Mouse (Mus musculus): ENCODE data around the gene Mllt11. TPM values are rescaled to one million over a fixed set of nuclear protein-coding genes. Genes with fewer than 3 reads are reported as not detected.

Gene Mllt11
- polyA plus RNA-seq, 1 experiment = 66.1 TPM

DNA sequence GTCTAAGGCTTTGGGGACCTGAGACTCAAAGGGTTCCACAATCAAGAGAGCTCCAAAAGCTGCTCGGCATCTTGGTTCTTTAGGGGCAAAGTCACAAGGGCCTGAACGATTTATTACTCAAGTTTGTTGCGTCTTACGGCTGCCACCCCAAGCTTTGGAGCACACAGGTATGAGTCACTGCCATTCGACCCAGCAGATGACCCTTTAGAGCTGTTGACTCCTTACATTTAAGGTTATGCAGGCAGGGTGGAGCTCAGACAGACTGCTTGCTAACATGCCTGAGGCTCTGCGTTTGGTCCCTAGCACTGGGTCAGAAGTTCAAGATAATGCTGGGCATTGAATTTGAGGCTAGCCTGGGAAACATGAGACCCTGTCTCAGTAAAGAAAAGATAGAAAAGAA, 54.4 kb downstream of the Mllt11 start:
- DNase-seq = no peak
- no peak overlapping the region for H3K27ac ChIP-seq (ENCODE audit: control insufficient read depth, insufficient read depth, low read length)
- H3K4me3 ChIP-seq (ENCODE audit: control insufficient read depth, insufficient read depth, low read length) = no peak overlapping the region
- H3K27me3 ChIP-seq (ENCODE audit: control insufficient read depth, insufficient read depth, low read length) = peaks cover 16% of the 10 kb centered on the region
- H3K36me3 ChIP-seq (ENCODE audit: control insufficient read depth, insufficient read depth, low read length) = no peaks in the 10 kb centered on the region; the same call in 1 of the 2 replicates
- WGBS = 88% methylated on average over 6 of the region's 6 CpGs
- H3K4me1 ChIP-seq (replicated peaks; ENCODE audit: control insufficient read depth, insufficient read depth, low read length) = peaks cover 9% of the 10 kb centered on the region
- TF ChIP-seq POLR2A (IDR thresholded peaks at IDR 0.05; ENCODE audit: control insufficient read depth, extremely low read depth, insufficient read depth, low read length, poor library complexity) (no peak), CTCF (IDR thresholded peaks at IDR 0.05; ENCODE audit: borderline replicate concordance, control insufficient read depth, extremely low read depth, insufficient read depth, low read length, poor library complexity) (no peak)

DNA sequence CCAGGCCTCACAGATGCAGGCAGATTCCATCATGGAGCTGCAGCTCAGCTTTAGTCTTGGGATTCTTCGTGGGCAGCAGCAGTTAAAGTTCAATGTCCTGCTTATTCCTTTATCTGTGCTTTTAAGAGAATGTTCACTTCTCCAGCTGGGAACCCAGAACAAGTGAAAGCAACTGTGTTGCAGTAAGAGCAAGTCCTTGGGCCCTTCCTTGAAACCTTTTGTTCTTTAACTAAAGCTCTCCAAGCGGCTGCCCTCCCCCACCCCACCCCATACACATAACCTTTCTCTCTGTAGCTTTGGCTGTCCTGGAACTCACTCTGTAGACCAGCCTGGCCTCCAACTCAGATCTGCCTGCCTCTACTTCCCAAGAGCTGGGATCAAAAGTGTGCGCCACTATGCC, 55.5 kb downstream of the Mllt11 start:
- Histone ChIP-seq H3K36me3 (ENCODE audit: control insufficient read depth, insufficient read depth, low read length) (no peaks in the 10 kb centered on the region), H3K4me3 (ENCODE audit: control insufficient read depth, insufficient read depth, low read length) (no peak overlapping the region), H3K27me3 (ENCODE audit: control insufficient read depth, insufficient read depth, low read length) (peaks cover 21% of the 10 kb centered on the region), H3K27ac (ENCODE audit: control insufficient read depth, insufficient read depth, low read length) (no peak overlapping the region), H3K4me1 (replicated peaks; ENCODE audit: control insufficient read depth, insufficient read depth, low read length) (peaks cover 9% of the 10 kb centered on the region)
- TF ChIP-seq CTCF (IDR thresholded peaks at IDR 0.05; ENCODE audit: borderline replicate concordance, control insufficient read depth, extremely low read depth, insufficient read depth, low read length, poor library complexity) (no peak), POLR2A (IDR thresholded peaks at IDR 0.05; ENCODE audit: control insufficient read depth, extremely low read depth, insufficient read depth, low read length, poor library complexity) (no peak)
- DNase-seq = no peak
- WGBS = 92% methylated on average over 3 of the region's 3 CpGs

DNA sequence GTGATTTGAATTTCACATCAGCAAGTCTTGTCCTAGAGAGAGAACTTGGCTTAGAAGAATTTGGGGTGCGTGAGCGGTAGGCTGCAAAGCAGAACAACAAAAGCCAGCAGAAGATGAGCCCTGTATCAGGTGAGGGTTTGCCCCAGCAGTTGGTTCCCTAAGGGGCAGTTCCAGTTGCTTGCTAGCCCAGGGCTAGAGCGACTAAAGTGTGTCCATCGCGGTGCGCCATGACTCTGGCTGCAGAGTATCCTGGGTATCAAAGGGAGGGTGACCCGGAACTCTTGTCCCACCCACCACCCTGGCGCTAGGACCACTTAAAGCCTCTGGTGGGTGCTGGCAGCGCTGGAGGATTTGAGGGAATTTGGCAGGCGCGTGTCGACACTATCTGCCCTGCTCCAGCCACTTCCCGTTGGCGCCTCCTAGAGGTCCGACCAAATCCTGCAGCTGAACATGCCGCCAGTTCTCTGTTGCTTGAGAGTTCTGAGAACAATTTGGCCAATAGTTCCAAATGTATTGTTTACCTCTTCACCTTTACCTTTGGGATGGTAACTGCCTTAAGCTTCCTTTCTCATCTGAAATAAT, 57.9 kb downstream of the Mllt11 start:
- peaks cover 9% of the 10 kb centered on the region for H3K4me1 ChIP-seq (replicated peaks; ENCODE audit: control insufficient read depth, insufficient read depth, low read length)
- H3K36me3 ChIP-seq (ENCODE audit: control insufficient read depth, insufficient read depth, low read length) = no peaks in the 10 kb centered on the region
- TF ChIP-seq POLR2A (IDR thresholded peaks at IDR 0.05; ENCODE audit: control insufficient read depth, extremely low read depth, insufficient read depth, low read length, poor library complexity) (no peak), CTCF (IDR thresholded peaks at IDR 0.05; ENCODE audit: borderline replicate concordance, control insufficient read depth, extremely low read depth, insufficient read depth, low read length, poor library complexity) (peak; percentile 88)
- H3K27ac ChIP-seq (ENCODE audit: control insufficient read depth, insufficient read depth, low read length) = no peak overlapping the region
- peaks cover 21% of the 10 kb centered on the region for H3K27me3 ChIP-seq (ENCODE audit: control insufficient read depth, insufficient read depth, low read length)
- H3K4me3 ChIP-seq (ENCODE audit: control insufficient read depth, insufficient read depth, low read length) = peak overlapping the region; percentile 19; the same call in 1 of the 2 replicates
- 7% methylated on average over 16 of the region's 16 CpGs for WGBS
- DNase-seq = peak; percentile 88

DNA sequence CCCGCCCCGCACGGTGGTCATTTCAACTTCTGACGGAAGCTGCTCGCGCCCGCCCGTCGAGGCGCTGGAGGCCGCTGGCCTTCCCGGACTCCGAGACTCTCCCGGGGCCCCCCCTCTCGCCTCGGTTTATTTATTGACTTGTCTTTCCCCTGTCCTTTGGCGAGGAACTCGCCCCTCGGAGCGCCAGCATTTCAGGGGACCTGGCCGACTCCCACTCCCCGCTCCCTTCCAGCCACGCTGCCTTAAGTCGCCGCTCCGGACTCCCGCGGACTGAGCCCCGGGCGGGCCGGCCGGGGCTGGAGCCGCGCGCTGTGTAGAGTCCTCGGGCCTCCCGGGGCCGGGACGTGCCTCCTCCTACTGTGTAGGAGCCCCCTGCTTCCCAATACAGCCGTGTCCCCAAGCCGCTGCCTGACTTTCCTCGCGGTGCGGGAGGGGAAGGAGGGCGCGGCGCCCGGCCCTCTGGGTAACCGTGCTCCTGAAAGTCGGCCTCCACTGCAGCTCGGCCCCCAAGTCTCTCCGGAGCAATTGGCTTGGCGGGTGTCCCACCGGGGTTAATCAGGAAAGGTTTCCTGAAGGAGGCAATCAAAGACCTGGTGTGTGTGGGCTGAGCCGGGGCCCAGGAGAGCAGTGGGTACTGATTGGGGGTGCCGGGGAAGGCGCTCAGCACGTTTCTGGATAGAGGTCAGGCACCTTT, 58.6 kb downstream of the Mllt11 start:
- Histone ChIP-seq H3K36me3 (ENCODE audit: control insufficient read depth, insufficient read depth, low read length) (no peaks in the 10 kb centered on the region), H3K4me1 (replicated peaks; ENCODE audit: control insufficient read depth, insufficient read depth, low read length) (peaks cover 9% of the 10 kb centered on the region), H3K27ac (ENCODE audit: control insufficient read depth, insufficient read depth, low read length) (no peak overlapping the region), H3K4me3 (ENCODE audit: control insufficient read depth, insufficient read depth, low read length) (no peak overlapping the region), H3K27me3 (ENCODE audit: control insufficient read depth, insufficient read depth, low read length) (peaks cover 21% of the 10 kb centered on the region)
- WGBS = 7% methylated on average over 58 of the region's 58 CpGs
- no peak for TF ChIP-seq CTCF (IDR thresholded peaks at IDR 0.05; ENCODE audit: borderline replicate concordance, control insufficient read depth, extremely low read depth, insufficient read depth, low read length, poor library complexity)
- TF ChIP-seq POLR2A (IDR thresholded peaks at IDR 0.05; ENCODE audit: control insufficient read depth, extremely low read depth, insufficient read depth, low read length, poor library complexity) = no peak
- DNase-seq = peak; percentile 8

DNA sequence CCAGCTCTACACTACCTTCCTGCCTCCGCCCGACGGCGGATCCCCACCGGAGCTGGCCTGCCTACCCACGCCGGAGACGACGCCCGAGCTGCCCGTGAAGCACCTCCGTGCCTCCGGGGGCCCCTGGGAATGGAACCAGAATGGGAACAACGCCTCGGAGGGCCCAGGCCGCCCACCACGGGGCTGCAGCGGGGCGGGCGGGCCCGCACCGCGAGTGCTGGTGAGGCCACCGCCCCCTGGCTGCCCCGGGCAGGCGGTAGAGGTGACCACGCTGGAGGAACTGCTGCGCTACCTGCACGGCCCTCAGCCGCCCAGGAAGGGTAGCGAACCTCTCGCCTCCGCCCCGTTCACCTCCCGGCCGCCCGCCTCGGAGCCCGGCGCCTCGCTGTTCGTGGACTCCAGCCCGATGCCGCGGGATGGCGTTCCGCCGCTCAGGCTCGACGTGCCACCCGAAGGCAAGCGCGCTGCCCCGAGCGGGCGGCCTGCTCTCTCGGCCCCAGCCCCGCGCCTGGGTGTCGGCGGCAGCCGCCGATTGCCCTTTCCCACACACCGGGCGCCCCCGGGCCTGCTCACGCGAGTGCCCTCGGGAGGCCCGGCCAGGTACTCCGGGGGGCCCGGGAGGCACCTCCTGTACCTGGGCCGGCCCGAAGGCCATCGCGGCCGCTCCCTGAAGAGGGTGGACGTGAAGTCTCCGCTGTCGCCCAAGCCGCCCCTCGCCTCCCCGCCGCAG, 59.3 kb downstream of the Mllt11 start:
- Histone ChIP-seq H3K36me3 (ENCODE audit: control insufficient read depth, insufficient read depth, low read length) (no peaks in the 10 kb centered on the region), H3K27me3 (ENCODE audit: control insufficient read depth, insufficient read depth, low read length) (peaks cover 21% of the 10 kb centered on the region), H3K27ac (ENCODE audit: control insufficient read depth, insufficient read depth, low read length) (no peak overlapping the region), H3K4me3 (ENCODE audit: control insufficient read depth, insufficient read depth, low read length) (no peak overlapping the region), H3K4me1 (replicated peaks; ENCODE audit: control insufficient read depth, insufficient read depth, low read length) (peaks cover 9% of the 10 kb centered on the region)
- no peak for TF ChIP-seq POLR2A (IDR thresholded peaks at IDR 0.05; ENCODE audit: control insufficient read depth, extremely low read depth, insufficient read depth, low read length, poor library complexity)
- no peak for TF ChIP-seq CTCF (IDR thresholded peaks at IDR 0.05; ENCODE audit: borderline replicate concordance, control insufficient read depth, extremely low read depth, insufficient read depth, low read length, poor library complexity)
- no peak for DNase-seq
- 56% methylated on average over 84 of the region's 84 CpGs for WGBS

DNA sequence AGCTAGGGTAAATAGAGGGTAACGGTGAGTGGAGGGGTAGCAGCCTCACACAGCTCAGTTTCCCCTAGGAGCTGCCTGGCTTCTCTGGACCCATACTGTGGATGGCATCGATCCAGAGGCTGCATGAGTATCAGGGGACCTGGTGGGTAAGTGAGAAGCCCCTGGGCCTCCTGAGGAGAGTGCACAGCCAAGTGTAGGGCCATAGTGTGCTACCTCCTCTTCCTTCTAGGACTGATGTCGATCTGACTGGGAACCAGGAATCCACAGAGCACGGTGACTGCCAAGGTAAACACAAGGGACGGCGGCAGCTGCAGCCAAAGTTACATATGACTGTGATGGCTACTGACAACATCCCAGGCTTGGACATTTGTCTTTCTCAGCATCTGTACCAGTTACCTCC, 60.9 kb downstream of the Mllt11 start:
- Histone ChIP-seq H3K27ac (ENCODE audit: control insufficient read depth, insufficient read depth, low read length) (no peak overlapping the region), H3K4me1 (replicated peaks; ENCODE audit: control insufficient read depth, insufficient read depth, low read length) (peaks cover 9% of the 10 kb centered on the region), H3K4me3 (ENCODE audit: control insufficient read depth, insufficient read depth, low read length) (no peak overlapping the region), H3K27me3 (ENCODE audit: control insufficient read depth, insufficient read depth, low read length) (peaks cover 21% of the 10 kb centered on the region), H3K36me3 (ENCODE audit: control insufficient read depth, insufficient read depth, low read length) (no peaks in the 10 kb centered on the region)
- DNase-seq = no peak
- 94% methylated on average over 6 of the region's 6 CpGs for WGBS
- TF ChIP-seq POLR2A (IDR thresholded peaks at IDR 0.05; ENCODE audit: control insufficient read depth, extremely low read depth, insufficient read depth, low read length, poor library complexity) = no peak
- no peak for TF ChIP-seq CTCF (IDR thresholded peaks at IDR 0.05; ENCODE audit: borderline replicate concordance, control insufficient read depth, extremely low read depth, insufficient read depth, low read length, poor library complexity)

All from thymus, adult 2 months (tissue).